Mouse (Mus musculus) midbrain, embryonic 16.5 days (tissue): ENCODE results near the gene Tgif1. TPM values are rescaled to one million over a fixed set of nuclear protein-coding genes. Genes with fewer than 3 reads are reported as not detected.

ENCODE experiments used
- ATAC-seq: fragments of 200-750 bp; cut with Nextera tagmentation; 2 replicates; pipeline ENCODE4 v1.8.0; 2017; ENCODE audit warnings: moderate TSS enrichment
- H3K27ac ChIP-seq: fragments of 300-500 bp; sonication (generic); 2 replicates; pipeline ENCODE4 v1.5.1; 2014; ENCODE audit warnings: mild to moderate bottlenecking, low read length, mixed read lengths
- H3K27me3 ChIP-seq: fragments of 300-500 bp; sonication (generic); 2 replicates; pipeline ENCODE4 v1.6.1; 2014; ENCODE audit warnings: low read depth, low read length, mixed read lengths; ENCODE audit not compliant: control insufficient read depth, insufficient read depth
- H3K36me3 ChIP-seq: fragments of 300-500 bp; sonication (generic); 2 replicates; pipeline ENCODE4 v1.6.1; 2014; ENCODE audit warnings: mild to moderate bottlenecking, low read length, moderate library complexity, mixed read lengths; ENCODE audit not compliant: control insufficient read depth, insufficient read depth
- H3K4me1 ChIP-seq: fragments of 300-500 bp; sonication (generic); 2 replicates; pipeline ENCODE4 v1.6.1; 2014; ENCODE audit warnings: mild to moderate bottlenecking, low read length, mixed read lengths; ENCODE audit not compliant: control insufficient read depth, insufficient read depth
- H3K4me2 ChIP-seq: fragments of 300-500 bp; sonication (generic); 2 replicates; pipeline ENCODE4 v1.6.1; 2014; ENCODE audit warnings: mild to moderate bottlenecking, low read length, mixed read lengths
- H3K4me3 ChIP-seq: fragments of 300-500 bp; sonication (generic); 2 replicates; pipeline ENCODE4 v1.5.1; 2014; ENCODE audit warnings: low read depth, mild to moderate bottlenecking, low read length, moderate library complexity, mixed read lengths
- H3K9ac ChIP-seq: fragments of 300-500 bp; sonication (generic); 2 replicates; pipeline ENCODE4 v1.6.1; 2014; ENCODE audit warnings: low read depth, low read length, mixed read lengths
- H3K9me3 ChIP-seq: fragments of 300-500 bp; sonication (generic); replicated peaks from 2 replicates; pipeline ENCODE4 v1.6.1; 2014; ENCODE audit warnings: mild to moderate bottlenecking, low read length, mixed read lengths; ENCODE audit not compliant: control insufficient read depth, poor library complexity, severe bottlenecking
- WGBS: fragments of 180-500 bp; shearing (Covaris S2); extraction: QIAGEN DNeasy Blood & Tissue Kit; methylation state at CpG from one replicate; pipeline ENCODE4 v1.1.7; 2014; 5-methylcytosine and 5-hydroxymethylcytosine counted together
- polyA plus RNA-seq: library from polyadenylated mRNA; unstranded; fragments of >200 nt; fragmentation: Nextera tagmentation; extraction: Ambion mirVana; gene quantifications from 2 replicates; pipeline ENCODE4 v1.2.1, GENCODE M21; 2015

Tgif1 gene
- polyA plus RNA-seq, 1 experiment from 2014 or later, result 8.2 TPM

DNA sequence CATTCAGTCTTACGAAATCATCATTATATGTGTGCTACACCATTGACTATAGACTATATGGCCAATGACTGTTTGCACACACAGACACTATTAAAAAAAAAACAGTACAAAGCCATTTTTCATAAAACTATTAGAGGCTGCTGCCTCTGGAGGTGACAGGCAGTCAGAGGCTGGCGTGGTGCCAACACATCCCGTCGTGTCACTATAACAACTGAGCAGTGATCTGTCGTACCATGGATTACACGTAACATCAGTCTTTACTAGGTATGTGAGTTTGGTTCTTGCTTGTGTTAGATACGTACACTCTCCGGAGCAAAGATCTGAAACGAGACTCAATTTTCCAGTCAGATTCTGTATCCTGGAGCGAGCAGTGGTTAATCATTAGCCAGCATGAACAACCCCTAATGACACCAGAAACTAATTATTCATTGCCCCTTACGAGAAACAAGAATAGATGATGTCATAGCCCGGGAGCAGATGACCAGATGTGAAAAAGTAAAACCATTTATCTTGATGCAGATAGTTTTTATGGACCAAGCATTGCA lies 3.6 kb upstream of the Tgif1 start:
- H3K9me3 ChIP-seq, result no peaks in the 10 kb centered on the region
- no peak overlapping the region for H3K9ac ChIP-seq
- no peak overlapping the region for H3K4me2 ChIP-seq
- peaks cover 8% of the 10 kb centered on the region for H3K4me1 ChIP-seq
- H3K27me3 ChIP-seq, result no peaks in the 10 kb centered on the region; the same call in 1 of the 2 replicates
- WGBS, result 62% methylated on average over 12 of the region's 12 CpGs
- no peak for ATAC-seq
- no peaks in the 10 kb centered on the region for H3K36me3 ChIP-seq
- no peak overlapping the region for H3K4me3 ChIP-seq
- H3K27ac ChIP-seq, result no peak overlapping the region

DNA sequence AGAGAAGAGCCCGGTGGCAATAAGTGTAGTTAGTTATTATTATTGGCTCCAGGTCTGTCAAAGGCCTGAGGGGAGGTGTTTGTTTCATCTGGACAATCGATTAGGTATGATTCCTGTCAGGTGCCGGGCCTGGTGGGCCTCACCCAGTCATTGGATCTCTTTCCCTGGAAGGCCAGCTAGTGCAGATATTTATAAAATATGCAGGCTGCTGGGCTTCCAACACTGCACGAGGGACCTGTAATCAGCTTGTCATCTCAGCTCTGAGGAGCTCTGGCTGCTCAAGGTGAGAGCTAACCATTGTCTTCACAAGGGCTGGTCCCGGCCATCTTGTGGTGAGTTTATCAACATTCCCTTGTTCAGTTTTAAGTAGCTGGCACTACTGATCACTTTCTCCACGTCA lies 675 bp upstream of the Tgif1 start:
- Histone ChIP-seq H3K9ac (no peak overlapping the region), H3K27me3 (peaks cover 3% of the 10 kb centered on the region; the same call in 1 of the 2 replicates), H3K4me3 (no peak overlapping the region; the same call in 1 of the 2 replicates), H3K4me1 (peaks cover 36% of the 10 kb centered on the region), H3K36me3 (no peaks in the 10 kb centered on the region), H3K9me3 (no peaks in the 10 kb centered on the region), H3K27ac (no peak overlapping the region), H3K4me2 (peak overlapping the region; percentile 97; the same call in 1 of the 2 replicates)
- WGBS, result 25% methylated on average over 6 of the region's 6 CpGs
- ATAC-seq, result no peak

DNA sequence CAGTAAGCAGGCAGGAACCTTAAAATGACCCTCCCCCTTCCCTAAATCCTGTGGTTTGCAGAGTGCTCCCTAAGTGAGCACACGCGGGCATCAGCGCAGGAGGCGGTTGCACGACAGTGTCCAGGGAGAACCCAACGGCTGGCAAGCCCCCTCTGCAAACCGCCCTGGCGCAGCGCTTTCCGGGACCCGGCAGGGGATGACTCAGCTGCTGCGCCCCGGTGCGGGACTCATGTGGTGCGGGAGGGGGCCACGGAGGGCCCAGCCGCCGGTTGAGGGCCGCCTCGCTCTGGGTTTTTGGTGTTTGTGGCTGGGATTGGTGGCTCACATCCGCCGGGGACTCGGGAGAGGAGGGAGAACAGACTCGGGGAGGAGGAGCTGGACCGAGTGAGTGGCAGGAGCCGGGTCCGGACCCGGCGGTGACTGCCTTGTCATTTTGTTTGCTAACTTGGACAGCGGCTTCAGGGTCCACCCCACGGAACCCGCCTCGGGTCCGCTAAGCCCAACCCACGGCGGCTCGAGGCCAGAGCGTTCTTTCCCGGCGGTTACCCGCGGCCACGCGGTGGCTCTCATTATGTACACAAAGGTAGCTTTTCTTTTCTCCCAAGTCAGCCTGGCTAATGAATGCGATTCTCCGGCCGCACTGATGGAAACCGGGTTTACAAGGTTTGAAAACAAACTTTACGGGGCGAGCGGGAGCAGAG lies 510 bp downstream of the Tgif1 start:
- Histone ChIP-seq H3K9ac (peak overlapping the region; percentile 70), H3K27me3 (peaks cover 3% of the 10 kb centered on the region; the same call in 1 of the 2 replicates), H3K4me3 (peak overlapping the region; percentile 58), H3K4me2 (peak overlapping the region; percentile 97), H3K36me3 (no peaks in the 10 kb centered on the region), H3K9me3 (no peaks in the 10 kb centered on the region), H3K4me1 (peaks cover 40% of the 10 kb centered on the region), H3K27ac (peak overlapping the region; percentile 68)
- ATAC-seq, result peak; percentile 70
- WGBS, result under 1% methylated on average over 51 of the region's 51 CpGs

DNA sequence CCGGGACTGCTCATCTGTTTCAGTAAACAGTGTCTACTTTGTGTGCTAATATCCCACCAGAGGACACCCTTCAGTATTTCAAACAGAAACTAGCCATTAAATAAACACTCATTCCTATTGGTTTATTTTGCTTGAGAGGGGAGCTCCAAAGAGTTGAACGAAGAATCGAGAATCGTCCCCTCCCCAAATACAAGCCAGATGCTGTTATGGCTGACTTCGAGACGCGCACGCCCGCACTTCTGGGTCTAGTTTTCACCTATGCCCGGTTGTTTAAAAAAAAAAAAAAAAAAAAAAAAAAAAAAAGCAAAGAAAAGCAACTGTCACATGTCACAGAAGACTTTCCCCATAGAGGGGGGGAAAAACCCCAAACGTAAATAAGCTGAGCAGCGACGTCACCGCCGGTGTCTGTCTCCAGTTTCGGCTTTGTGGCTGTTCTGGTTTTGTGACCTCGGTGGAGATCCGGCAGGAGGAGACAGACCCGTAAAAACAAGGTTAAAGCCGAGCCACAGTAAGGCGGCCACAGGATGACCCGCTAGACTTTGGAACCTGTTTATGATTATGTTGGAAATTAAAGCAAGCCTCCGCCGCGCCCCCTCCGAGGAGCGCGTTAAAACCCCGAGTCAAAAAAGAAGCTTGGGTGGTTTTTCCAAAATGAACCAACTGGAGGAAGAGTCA lies 1.2 kb downstream of the Tgif1 start:
- Histone ChIP-seq H3K4me1 (peaks cover 40% of the 10 kb centered on the region), H3K4me2 (peak overlapping the region; percentile 97), H3K27me3 (peaks cover 3% of the 10 kb centered on the region; the same call in 1 of the 2 replicates), H3K9ac (peak overlapping the region; percentile 70), H3K36me3 (no peaks in the 10 kb centered on the region), H3K27ac (peak overlapping the region; percentile 68), H3K9me3 (no peaks in the 10 kb centered on the region), H3K4me3 (peak overlapping the region; percentile 58)
- no peak for ATAC-seq
- WGBS, result under 1% methylated on average over 29 of the region's 29 CpGs

DNA sequence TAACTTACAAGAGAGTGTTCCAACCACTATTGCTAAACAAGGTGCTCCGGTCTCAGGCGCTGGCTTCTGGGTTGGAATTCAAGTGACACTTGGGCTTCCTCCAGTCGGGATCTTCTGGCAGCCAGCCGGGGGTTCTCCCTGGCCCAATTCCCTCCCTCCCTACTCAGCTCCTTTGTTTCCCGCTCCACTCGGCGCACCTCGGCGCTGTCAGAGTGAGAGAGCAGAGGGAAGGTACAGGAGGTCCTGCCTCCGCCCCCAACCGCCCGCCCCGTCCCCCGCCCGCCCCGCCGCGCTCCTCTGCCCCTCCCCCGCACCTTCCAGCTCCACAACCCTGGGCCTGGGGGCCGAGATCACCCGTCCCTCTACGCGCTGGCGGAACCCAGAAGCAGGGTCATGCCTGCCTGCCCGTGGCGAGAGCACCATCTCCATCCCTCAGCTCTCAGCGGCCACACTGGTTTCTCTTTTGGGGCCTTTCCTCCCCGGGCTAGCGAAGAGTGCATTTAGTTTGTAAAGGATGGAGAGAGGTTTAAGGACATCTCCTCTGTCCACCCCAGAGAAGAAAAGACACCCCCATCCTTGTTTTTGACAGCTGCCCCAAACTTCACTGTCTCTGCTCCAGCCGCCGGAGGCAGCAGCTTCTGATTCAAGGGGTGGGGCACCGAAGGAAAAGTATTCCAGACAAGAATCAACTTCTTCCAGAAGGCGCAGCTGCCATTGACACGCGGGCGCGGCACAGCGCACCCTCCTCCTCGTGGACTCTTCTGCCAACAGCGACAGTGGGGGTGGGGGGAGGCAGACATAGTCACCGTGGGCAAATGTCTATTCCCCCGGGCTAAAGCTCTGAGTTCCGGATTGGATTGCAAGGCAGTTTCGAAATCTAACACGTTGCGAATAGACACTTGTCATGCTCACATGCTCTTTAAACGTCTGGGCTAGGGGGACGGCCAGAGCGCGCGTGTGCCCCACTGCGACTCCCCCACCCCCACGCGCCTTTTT lies 2.1 kb downstream of the Tgif1 start:
- peak overlapping the region; percentile 97 for H3K4me2 ChIP-seq
- no peaks in the 10 kb centered on the region for H3K9me3 ChIP-seq
- H3K27me3 ChIP-seq, result peaks cover 3% of the 10 kb centered on the region; the same call in 1 of the 2 replicates
- peak; percentile 49 for ATAC-seq
- H3K27ac ChIP-seq, result peak overlapping the region; percentile 20
- H3K9ac ChIP-seq, result peak overlapping the region; percentile 44; the same call in 1 of the 2 replicates
- under 1% methylated on average over 45 of the region's 54 CpGs for WGBS
- peaks cover 40% of the 10 kb centered on the region for H3K4me1 ChIP-seq
- H3K36me3 ChIP-seq, result no peaks in the 10 kb centered on the region
- H3K4me3 ChIP-seq, result peak overlapping the region; percentile 58

DNA sequence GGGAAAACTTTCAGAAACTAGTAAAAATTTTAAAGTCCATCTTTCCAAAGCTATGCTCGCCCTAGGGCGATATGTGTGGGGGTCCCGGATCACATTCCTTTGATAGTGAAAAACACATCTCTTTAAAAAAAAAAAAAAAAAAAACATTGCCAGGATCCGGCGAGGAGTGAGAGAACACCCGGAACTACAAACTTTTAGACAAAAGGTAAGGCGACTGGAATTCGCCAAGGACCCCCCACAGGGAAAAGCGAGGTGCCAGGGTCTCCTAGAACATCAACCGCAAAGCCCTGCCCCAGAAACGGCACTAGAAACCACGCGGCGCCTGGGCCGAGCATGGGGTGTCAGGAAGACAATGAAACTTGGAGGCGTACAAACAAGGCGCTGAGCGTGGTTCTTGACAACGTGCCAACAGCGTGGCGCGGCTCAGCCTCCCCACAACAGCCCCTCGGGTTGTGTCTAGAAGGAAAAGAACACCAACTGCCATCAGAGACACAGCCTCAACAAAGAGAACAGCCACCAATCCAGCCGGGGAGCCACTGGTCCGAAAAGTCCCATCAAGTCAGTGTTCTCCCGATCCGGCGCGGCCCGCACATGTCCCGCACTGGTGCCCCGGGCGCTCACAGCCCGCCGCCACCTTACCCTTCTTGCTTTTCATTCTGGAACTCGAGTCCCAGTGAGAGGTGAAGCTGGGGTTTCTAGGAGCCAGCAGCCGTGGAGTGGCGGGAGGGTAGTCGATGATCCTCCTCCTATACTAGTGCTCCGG lies 2.9 kb downstream of the Tgif1 start:
- Histone ChIP-seq H3K9me3 (no peaks in the 10 kb centered on the region), H3K9ac (peak overlapping the region; percentile 44; the same call in 1 of the 2 replicates), H3K4me1 (peaks cover 40% of the 10 kb centered on the region), H3K4me2 (peak overlapping the region; percentile 97), H3K36me3 (no peaks in the 10 kb centered on the region), H3K4me3 (peak overlapping the region; percentile 58), H3K27ac (peak overlapping the region; percentile 68), H3K27me3 (peaks cover 3% of the 10 kb centered on the region; the same call in 1 of the 2 replicates)
- 0% methylated on average over 40 of the region's 40 CpGs for WGBS
- ATAC-seq, result peak; percentile 14

DNA sequence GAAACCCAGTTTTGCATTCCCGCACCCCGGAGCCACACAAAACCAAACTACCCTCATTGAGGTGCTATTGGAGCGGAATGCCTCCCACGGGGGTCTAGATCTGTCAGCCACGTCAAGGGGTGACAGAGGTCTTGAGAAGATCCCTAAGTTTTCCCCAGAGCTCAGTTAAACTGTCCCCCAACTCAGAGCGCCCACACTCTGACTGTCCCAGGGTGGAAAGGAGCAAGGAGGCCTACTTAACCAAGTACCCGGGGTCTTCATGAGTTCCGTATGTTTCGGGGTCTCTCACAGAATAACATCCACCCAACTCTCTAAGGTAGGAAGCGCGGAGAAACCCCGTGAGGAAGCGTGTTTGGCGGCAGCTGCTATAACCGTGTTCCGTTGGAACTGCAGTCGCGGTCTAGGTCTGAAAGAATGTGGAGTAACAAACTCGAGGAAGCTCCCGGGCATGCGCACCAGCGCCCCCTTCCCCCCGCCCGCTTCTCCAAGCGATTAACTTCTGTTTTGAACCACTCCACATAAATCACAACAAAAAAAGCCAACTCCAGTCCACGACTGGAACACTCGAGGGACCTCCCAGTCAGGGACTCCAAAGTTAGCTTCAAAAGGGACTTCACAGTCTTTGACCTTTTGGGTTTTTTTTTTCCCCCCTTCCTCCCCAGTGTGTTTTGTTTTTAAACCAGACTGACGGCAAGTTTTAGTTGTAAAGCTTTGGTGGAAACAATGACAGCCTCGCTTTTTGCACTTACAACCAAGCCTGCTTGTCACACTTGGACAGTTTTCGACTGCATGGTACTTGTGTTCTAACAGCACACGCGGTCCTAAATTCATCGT lies 3.7 kb downstream of the Tgif1 start:
- no peak for ATAC-seq
- peak overlapping the region; percentile 97 for H3K4me2 ChIP-seq
- peak overlapping the region; percentile 68 for H3K27ac ChIP-seq
- peaks cover 3% of the 10 kb centered on the region; the same call in 1 of the 2 replicates for H3K27me3 ChIP-seq
- H3K9ac ChIP-seq, result peak overlapping the region; percentile 3; the same call in 1 of the 2 replicates
- peaks cover 40% of the 10 kb centered on the region for H3K4me1 ChIP-seq
- no peaks in the 10 kb centered on the region for H3K9me3 ChIP-seq
- peak overlapping the region; percentile 58 for H3K4me3 ChIP-seq
- H3K36me3 ChIP-seq, result no peaks in the 10 kb centered on the region
- WGBS, result under 1% methylated on average over 33 of the region's 33 CpGs
